Mouse (Mus musculus): ENCODE results near the gene Xpnpep1.
A peak's percentile ranks its signal among the peaks of the same experiment; 100 is the strongest.

GRCm38 (mm10) chr19:53038435-53038938 is 1.5 kb downstream of the Xpnpep1 start:
- TF ChIP-seq CTCF (IDR thresholded peaks at IDR 0.05; ENCODE audit: borderline replicate concordance, insufficient read depth, low read length) (no peak), POLR2A (IDR thresholded peaks at IDR 0.05; ENCODE audit: low read depth, low read length) (peak; percentile 84)
